Mouse (Mus musculus): Measurements from ENCODE around the gene Tmem131l. TPM values are rescaled to one million over a fixed set of nuclear protein-coding genes. Genes with fewer than 3 reads are reported as not detected.
A peak's percentile ranks its signal among the peaks of the same experiment; 100 is the strongest.
"Not testable (repeated sequence)": the region's sequence is repeated elsewhere in the genome, so short reads cannot be mapped to it uniquely, and the experiment has no call there.

Gene Tmem131l
- polyA plus RNA-seq, 1 experiment: 8.4 TPM

DNA sequence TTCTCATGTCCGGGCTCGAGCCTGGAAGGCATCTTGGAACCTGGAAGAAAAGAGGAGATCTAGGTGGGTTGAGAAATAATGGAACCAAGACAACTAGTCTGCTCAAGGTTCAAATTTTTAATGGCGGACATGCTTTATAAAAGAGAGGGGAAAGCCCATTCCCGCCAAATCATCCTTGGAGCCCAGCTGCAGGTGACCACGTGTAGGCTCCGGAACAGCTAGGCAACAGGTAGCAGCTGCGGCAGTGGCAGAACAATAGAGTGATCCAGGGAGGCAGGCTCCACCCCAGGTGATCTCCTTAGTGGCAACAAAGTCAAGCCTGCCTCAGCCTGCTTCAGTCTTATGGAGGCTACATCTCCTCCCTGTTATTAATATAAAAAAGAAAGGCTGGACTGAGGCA lies 168.4 kb downstream of the Tmem131l start:
- H3K4me1 ChIP-seq (ENCODE audit: control insufficient read depth, insufficient read depth, insufficient read length, low read length); H3K27ac ChIP-seq (replicated peaks; ENCODE audit: low read depth, low read length); H3K4me3 ChIP-seq (ENCODE audit: insufficient read depth, low read depth, low read length): not testable (repeated sequence)

DNA sequence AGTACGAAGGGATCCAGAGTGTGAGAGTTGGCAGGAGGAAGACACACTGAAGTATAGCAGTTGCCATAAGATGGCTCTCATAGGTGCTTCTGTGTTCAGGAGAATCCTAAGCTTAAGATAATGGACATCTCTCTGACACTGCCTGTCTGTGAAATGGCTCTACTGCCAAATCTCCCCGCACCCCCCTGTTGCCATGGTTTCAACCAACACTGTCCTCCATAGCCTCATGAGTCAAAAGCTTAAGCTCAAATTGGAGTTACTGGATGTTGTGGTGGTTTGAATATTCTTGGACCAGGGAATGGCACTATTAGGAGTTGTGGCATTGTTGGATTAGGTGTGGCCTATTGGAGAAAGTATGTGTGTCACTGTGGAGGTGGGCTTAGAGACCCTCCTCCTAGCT lies 170.2 kb downstream of the Tmem131l start:
- Histone ChIP-seq H3K4me3 (ENCODE audit: insufficient read depth, low read depth, low read length) (no peak overlapping the region), H3K4me1 (ENCODE audit: control insufficient read depth, insufficient read depth, insufficient read length, low read length) (no peaks in the 10 kb centered on the region), H3K27ac (replicated peaks; ENCODE audit: low read depth, low read length) (no peak overlapping the region)

GRCm38 (mm10) chr3:83867026-83867425 lies 172.9 kb downstream of the Tmem131l start:
- not testable (repeated sequence) for H3K27ac ChIP-seq (replicated peaks; ENCODE audit: low read depth, low read length); H3K4me1 ChIP-seq (ENCODE audit: control insufficient read depth, insufficient read depth, insufficient read length, low read length); H3K4me3 ChIP-seq (ENCODE audit: insufficient read depth, low read depth, low read length)

GRCm38 (mm10) chr3:83865216-83865615 lies 174.8 kb downstream of the Tmem131l start:
- H3K4me3 ChIP-seq (ENCODE audit: insufficient read depth, low read depth, low read length): no peak overlapping the region
- no peak overlapping the region for H3K27ac ChIP-seq (replicated peaks; ENCODE audit: low read depth, low read length)
- H3K4me1 ChIP-seq (ENCODE audit: control insufficient read depth, insufficient read depth, insufficient read length, low read length): peaks cover 4% of the 10 kb centered on the region; the same call in 1 of the 2 replicates

- Histone ChIP-seq H3K4me3 (ENCODE audit: insufficient read depth, low read depth, low read length) (no peak overlapping the region), H3K27ac (replicated peaks; ENCODE audit: low read depth, low read length) (no peak overlapping the region), H3K4me1 (ENCODE audit: control insufficient read depth, insufficient read depth, insufficient read length, low read length) (peaks cover 8% of the 10 kb centered on the region; the same call in 1 of the 2 replicates)
Measured at GRCm38 (mm10) chr3:83864064-83864548, 175.9 kb downstream of the Tmem131l start.

DNA sequence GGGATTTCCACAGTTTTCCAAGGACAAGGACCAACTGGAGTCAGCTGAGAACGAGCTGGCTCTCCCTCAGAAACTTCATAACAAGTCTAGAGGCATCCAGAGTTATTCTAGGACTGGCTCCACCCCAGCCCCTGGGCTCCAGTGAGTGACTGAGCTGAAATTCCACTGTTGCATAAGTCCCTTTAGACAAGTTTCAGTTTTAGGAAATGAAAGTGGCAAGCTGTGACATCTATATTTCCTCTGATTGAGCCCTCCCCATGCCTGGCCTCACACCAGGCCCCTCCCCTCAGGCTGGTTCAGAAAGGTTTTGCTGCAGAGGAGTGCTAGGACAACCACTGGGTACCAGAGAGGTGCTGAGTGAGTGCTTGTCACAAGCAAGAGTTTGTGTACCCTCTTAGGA lies 177.0 kb downstream of the Tmem131l start:
- Histone ChIP-seq H3K4me3 (ENCODE audit: insufficient read depth, low read depth, low read length) (no peak overlapping the region), H3K27ac (replicated peaks; ENCODE audit: low read depth, low read length) (peak overlapping the region; percentile 63), H3K4me1 (ENCODE audit: control insufficient read depth, insufficient read depth, insufficient read length, low read length) (peaks cover 8% of the 10 kb centered on the region; the same call in 1 of the 2 replicates)

GRCm38 (mm10) chr3:83859595-83859994 lies 180.4 kb downstream of the Tmem131l start:
- Histone ChIP-seq H3K4me1 (ENCODE audit: control insufficient read depth, insufficient read depth, insufficient read length, low read length) (peaks cover 8% of the 10 kb centered on the region; the same call in 1 of the 2 replicates), H3K27ac (replicated peaks; ENCODE audit: low read depth, low read length) (no peak overlapping the region)

DNA sequence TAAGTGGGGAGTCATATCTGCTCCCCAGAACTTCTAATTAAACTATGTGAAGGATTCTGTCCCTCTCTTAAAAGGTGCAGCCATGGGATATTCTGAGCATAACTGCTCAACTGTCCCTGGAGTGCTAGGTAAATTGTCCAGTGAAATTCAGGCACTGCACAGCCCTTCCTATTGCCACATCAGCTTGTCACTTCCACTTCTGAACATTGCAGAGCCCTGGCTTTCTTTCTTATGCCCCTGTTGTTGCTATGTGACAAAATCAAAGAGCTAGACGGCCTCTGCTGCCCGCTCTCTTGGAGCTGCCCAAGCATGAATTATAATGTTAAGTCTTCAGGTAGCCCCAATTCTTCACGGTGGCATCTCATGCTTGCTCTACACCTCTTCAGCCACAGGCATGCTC lies 180.9 kb downstream of the Tmem131l start:
- Histone ChIP-seq H3K27ac (replicated peaks; ENCODE audit: low read depth, low read length) (no peak overlapping the region), H3K4me1 (ENCODE audit: control insufficient read depth, insufficient read depth, insufficient read length, low read length) (peaks cover 8% of the 10 kb centered on the region; the same call in 1 of the 2 replicates), H3K4me3 (ENCODE audit: insufficient read depth, low read depth, low read length) (no peak overlapping the region)

More at GRCm38 (mm10) chr3:83859595-83859994, 180.4 kb downstream of the Tmem131l start:
- H3K4me3 ChIP-seq (ENCODE audit: insufficient read depth, low read depth, low read length): no peak overlapping the region

- H3K27ac ChIP-seq (replicated peaks; ENCODE audit: low read depth, low read length): no peak overlapping the region
- H3K4me3 ChIP-seq (ENCODE audit: insufficient read depth, low read depth, low read length): no peak overlapping the region
- H3K4me1 ChIP-seq (ENCODE audit: control insufficient read depth, insufficient read depth, insufficient read length, low read length): peaks cover 7% of the 10 kb centered on the region; the same call in 1 of the 2 replicates
Measured at GRCm38 (mm10) chr3:83857621-83858020, 182.4 kb downstream of the Tmem131l start.

DNA sequence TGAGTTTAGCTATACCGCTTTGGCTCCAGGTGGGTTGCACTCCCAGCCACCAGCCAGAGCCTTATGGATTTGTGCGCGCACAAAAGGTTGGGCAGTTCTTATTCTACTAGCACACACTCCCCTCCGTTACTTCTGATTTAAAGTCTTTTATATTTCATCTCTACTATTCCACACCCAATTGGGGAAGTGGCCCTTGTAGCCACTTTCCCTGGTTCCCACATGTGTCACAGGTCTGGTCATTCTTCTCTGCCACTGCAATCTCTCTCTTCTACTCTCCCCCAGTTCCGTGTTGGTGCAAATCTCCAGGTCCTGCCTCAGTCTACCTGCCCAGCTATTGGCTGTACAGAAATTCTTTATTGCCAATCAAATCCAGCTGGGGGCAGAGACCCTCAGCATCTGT lies 184.3 kb downstream of the Tmem131l start:
- Histone ChIP-seq H3K4me3 (ENCODE audit: insufficient read depth, low read depth, low read length) (no peak overlapping the region), H3K4me1 (ENCODE audit: control insufficient read depth, insufficient read depth, insufficient read length, low read length) (0 out of 2 replicates have a peak, but pooled peaks cover 4% of the 10 kb centered on the region), H3K27ac (replicated peaks; ENCODE audit: low read depth, low read length) (no peak overlapping the region)

- no peak overlapping the region for H3K27ac ChIP-seq (replicated peaks; ENCODE audit: low read depth, low read length)
- H3K4me1 ChIP-seq (ENCODE audit: control insufficient read depth, insufficient read depth, insufficient read length, low read length): no peaks in the 10 kb centered on the region
- H3K4me3 ChIP-seq (ENCODE audit: insufficient read depth, low read depth, low read length): no peak overlapping the region
Measured at GRCm38 (mm10) chr3:83849341-83849740, 190.6 kb downstream of the Tmem131l start.

Other genes starting within 250 kb of the Tmem131l start
- 1.3 TPM in 2 replicates for gene Tlr2, start 198.4 kb downstream of the Tmem131l start, polyA plus RNA-seq (2012; ENCODE audit: insufficient read depth, insufficient read length, missing spikeins)
- gene Mnd1, start 115.6 kb upstream of the Tmem131l start, polyA plus RNA-seq (2012; ENCODE audit: insufficient read depth, insufficient read length, missing spikeins): 20.3 and 21.4 TPM in 2 replicates
- gene Gm6525, start 133.9 kb upstream of the Tmem131l start, polyA plus RNA-seq (2012; ENCODE audit: insufficient read depth, insufficient read length, missing spikeins): 2.9 TPM in 1 of 2 replicates, not detected in the other